Mouse (Mus musculus): ENCODE measurements around the gene Thsd4.
A peak's percentile ranks its signal among the peaks of the same experiment; 100 is the strongest.

Gene Thsd4

GRCm38 (mm10) chr9:60126961-60127360 is 394.9 kb downstream of the Thsd4 start:
- DNase-seq = no peak

DNA sequence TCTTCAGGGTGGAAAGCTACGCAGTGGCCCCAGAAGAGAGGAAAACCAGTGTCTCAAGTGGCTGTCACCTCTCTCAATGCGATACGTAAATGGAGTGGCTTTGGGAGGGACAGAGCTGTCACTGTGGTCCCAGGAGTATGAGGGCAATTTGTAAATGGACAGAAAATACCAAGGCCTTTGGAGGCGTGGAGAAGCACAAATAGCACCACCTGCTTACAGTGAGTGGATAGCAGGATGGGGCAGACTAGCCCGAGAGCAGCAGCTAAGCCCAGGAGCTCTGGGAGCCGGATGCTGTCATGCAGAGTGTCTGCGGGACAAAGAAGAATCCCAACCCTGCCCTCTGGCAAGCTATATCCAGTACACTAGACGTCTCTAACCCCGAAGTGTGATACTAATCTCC is 397.7 kb downstream of the Thsd4 start:
- DNase-seq = no peak

GRCm38 (mm10) chr9:60123066-60123465 is 398.8 kb downstream of the Thsd4 start:
- no peak for DNase-seq

DNA sequence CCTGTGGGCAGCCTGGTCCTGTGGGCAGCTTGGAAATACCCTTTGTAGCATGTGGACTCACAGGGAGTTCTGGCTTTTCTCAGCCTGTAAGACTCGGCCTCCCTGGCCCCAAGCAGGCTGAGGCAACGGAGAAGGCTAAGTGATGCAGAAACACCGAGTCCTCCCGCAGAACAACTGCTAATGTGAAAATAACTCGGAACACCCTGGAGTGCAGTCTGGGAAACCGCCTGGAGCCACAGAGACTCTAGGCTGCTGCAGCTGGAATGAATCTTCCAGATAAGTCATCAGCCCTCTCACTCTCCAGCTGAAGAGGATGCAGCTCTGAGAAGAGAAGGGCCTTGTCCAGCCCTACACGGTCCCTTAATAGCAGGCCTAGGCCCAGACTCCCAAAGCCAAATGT is 402.0 kb downstream of the Thsd4 start:
- no peak for DNase-seq

- DNase-seq = no peak
Observed at GRCm38 (mm10) chr9:60117831-60118230, 404.0 kb downstream of the Thsd4 start.

GRCm38 (mm10) chr9:60115711-60116247 is 406.1 kb downstream of the Thsd4 start:
- no peak for DNase-seq

DNA sequence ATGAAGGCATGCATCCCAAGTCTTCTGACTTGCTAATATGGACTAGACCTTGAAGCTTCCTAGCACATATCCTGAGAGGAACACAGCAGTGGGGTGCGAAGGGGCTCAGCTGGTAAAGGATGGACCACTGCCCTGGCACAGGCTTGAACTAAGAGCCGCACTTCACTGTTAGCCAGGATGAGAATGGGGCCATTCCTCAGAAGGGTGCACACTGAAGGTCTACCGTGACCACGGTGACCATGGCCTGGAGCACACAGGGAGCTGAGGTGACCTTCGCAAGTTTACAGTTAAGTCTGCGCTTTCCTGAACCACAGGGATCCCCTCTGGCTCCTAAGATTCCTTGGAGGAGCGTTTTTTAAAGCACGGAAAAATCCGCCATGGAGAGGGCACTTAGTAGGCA is 406.5 kb downstream of the Thsd4 start:
- no peak for DNase-seq

DNA sequence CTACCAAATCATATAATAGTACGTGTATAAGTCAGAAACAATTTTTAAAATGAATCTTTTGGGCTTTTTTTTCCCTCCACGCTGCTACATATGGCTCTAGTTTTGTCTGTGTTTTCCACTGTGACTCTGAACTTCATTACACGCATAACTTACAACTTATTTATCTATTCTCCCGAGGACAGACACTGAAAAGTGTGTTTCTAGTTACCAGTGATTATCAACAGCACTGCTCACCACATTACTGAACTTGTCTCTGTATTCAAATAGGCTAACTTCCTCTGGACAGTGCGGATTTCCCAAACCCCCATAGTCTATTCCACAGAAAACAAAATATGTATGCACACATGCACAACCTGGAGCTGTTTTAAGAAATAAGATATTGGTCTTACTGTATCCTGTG is 411.6 kb downstream of the Thsd4 start:
- no peak for DNase-seq

- no peak for DNase-seq
Observed at GRCm38 (mm10) chr9:60106683-60107082, 415.2 kb downstream of the Thsd4 start.

- no peak for DNase-seq
Observed at GRCm38 (mm10) chr9:60106106-60106505, 415.7 kb downstream of the Thsd4 start.

DNA sequence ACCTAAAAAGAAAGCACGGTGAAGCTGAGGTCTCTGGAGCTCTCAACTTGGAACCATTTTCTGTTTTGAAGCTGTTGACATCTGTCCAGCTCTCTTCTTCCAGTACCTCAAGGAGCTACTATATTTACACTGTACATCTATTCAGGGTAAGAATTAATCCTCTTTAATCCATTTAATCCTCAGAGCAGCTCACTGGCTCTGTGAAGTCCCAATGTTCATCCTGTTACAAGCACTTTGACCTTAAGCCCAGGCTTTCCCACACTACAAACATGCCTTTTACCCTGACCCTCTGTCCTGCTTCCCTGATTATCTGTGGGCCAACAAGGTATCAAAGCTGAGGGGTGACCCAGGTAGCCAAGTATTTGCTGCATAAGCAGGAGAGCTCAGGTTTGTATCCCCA is 427.6 kb downstream of the Thsd4 start:
- no peak for DNase-seq

DNA sequence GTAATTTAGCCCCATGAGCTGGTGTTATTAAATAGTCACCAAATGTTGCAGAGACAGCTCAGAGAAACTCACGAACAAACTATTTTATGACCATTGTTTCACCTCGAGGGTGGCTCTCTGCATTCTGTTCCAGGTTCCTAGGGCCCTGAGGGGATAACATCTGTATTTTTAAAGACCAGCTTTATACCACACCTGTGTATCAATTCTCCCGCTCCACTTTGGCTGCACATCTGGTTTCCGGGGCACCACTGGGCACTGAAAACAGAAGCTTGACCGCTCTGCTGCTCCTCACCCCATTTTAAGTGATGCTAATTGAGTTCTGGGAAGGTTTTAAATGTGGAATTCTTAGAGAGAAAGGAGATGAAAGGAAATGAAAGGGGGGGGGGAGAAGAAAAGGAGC is 429.4 kb downstream of the Thsd4 start:
- DNase-seq = no peak

DNA sequence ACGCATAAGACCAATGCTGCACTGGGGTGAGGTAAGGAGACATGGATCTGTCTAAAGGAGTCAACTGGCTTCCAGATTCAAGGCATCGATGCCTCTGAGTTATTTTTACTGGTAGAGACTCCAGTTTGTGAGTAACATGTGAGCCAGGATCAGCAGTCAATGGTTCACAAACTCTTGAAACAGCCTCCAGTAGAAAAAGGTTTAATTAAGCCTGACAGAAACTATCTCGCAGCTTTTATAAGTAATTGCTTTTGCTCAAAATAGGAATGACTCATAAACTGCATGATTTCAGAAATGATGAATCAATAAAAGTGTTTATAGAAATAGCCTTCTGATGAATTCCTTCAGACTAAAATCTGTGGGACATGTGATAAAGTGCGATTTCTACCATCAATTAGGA is 432.4 kb downstream of the Thsd4 start:
- DNase-seq = no peak

- DNase-seq = peak; percentile 22 to 33
Observed at GRCm38 (mm10) chr9:60088101-60088500, 433.7 kb downstream of the Thsd4 start.

GRCm38 (mm10) chr9:60082107-60082581 is 439.7 kb downstream of the Thsd4 start:
- DNase-seq = no peak

GRCm38 (mm10) chr9:60077761-60078160 is 444.1 kb downstream of the Thsd4 start:
- DNase-seq = no peak

DNA sequence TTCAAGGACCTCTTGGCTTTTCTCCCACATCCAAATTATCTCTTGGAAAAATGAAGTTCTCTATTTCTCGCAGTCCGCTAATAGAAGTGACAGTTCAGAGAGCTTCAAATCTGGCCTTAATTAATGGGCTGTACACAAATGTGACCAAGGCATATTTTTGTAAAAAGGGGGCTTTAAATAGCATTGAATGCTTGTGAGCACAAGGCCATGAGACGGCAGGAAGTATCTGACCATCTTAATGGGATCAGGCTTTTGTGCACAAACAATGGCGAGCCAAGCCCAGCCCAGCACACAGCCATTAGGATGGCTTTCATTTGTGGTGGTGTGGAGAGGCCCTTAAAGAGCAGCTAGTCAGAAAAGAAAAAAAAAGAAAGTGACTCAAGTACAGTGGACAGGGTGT is 445.4 kb downstream of the Thsd4 start:
- no peak for DNase-seq

GRCm38 (mm10) chr9:60071620-60072263 is 450.1 kb downstream of the Thsd4 start:
- no peak for DNase-seq

DNA sequence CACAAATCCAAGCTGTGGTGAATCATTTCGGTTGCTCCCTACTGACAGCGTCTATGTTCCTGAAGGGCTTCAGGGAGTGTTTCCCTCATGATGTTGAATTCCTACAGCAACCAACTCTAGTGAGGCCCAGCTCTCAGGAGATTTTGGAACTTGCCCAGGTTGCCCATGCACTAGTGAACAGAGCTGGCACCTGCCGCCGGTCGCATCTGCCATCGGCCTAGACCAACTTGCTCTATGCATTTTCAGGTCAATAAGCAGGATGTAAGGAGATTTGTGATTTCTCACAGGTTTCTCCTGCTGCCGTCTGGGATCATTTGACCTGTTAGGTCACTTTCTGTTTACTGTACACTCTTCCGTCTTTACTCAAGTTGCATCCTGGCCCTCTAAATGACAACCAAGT is 454.6 kb downstream of the Thsd4 start:
- DNase-seq = no peak

DNA sequence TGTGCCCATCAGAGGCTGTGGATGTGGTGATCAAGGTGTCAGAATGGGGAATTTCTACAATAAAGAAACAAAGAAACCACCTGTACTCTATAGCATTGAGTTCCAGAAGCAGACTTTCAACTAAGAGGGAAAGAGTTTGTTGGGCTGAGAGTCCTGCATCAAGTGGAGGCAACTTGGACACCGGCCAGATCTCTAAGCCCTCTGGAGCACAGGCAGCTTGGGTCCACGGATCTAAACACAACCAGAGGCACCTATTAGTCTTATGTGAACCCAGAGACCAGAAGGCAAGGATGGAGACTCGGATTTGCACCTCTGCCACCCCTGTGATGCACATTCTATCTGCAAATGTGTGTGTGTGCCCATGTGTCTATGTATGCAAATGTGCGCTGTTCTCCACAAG is 456.7 kb downstream of the Thsd4 start:
- no peak for DNase-seq

DNA sequence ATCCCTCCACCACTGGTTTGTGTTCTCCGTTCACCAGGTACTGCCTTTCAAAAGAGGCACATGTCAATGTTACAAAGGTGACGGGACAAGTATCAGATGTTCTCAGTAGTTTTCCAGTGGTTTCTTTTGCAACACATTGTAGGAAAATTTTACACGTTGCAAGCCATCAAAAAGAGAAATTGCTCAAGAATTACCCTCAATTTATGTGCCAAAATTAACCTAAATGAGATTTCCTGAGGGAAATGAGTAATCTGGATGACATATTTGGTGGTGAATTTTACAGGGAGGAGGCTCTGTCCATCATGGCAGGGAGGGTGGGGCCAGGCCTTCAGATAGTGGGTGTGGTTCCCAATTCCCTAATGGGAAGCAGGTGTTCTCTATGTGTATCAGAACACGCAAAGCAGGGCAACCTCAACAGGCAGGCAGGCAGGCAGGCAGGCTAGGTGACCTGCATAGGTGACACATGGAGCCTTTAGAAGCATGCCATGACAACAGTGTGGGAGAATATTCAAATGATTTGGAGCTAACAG is 458.6 kb downstream of the Thsd4 start:
- no peak for DNase-seq

GRCm38 (mm10) chr9:60056131-60056530 is 465.7 kb downstream of the Thsd4 start:
- no peak for DNase-seq

DNA sequence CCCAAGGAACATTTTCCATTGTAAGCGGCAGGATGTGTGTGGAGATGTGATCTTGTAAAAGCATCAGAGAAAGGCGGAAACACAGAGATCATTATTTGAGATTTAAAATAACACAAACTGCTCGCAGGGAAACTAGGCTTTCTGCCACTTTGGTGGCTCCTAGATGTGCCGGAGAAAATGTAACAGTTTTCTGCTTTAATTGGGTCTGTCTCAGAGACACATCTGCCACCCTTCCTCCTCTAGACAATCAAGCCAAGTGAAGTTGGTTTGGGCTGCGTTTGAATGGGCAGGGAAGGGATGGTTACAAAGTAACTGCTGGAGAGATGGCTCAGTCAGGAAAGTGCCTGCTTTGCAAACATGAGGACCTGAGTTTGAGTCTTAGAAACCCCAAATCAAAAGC is 466.9 kb downstream of the Thsd4 start:
- no peak for DNase-seq

- no peak for DNase-seq
Observed at GRCm38 (mm10) chr9:60053117-60053516, 468.7 kb downstream of the Thsd4 start.

GRCm38 (mm10) chr9:60052415-60052814 is 469.4 kb downstream of the Thsd4 start:
- peak; percentile 7 to 8 for DNase-seq
